Mouse (Mus musculus) limb, embryonic 13.5 days (tissue): ENCODE measurements around the gene Mapkapk5. TPM values are rescaled to one million over a fixed set of nuclear protein-coding genes. Genes with fewer than 3 reads are reported as not detected.

Source experiments
- polyA plus RNA-seq: library from polyadenylated mRNA; unstranded; fragments of >200 nt; fragmentation: Nextera tagmentation; extraction: Ambion mirVana; gene quantifications from 2 replicates; pipeline ENCODE4 v1.2.1, GENCODE M21; 2015

The Mapkapk5 gene
- polyA plus RNA-seq, 1 experiment from 2014 or later: 60.5 TPM

Other genes with a start within 250 kb of the Mapkapk5 start
- 78.5 and 78.9 TPM in 2 replicates for gene Trafd1, start 160.3 kb downstream of the Mapkapk5 start, polyA plus RNA-seq
- 38.3 and 40.6 TPM in 2 replicates for gene Naa25, start 148.0 kb downstream of the Mapkapk5 start, polyA plus RNA-seq
- 1.8 and 2.5 TPM in 2 replicates for gene Tmem116, start 94.0 kb downstream of the Mapkapk5 start, polyA plus RNA-seq
- gene Erp29, start 93.4 kb downstream of the Mapkapk5 start, polyA plus RNA-seq: 158 and 161 TPM in 2 replicates
- gene Adam1b, start 42.5 kb downstream of the Mapkapk5 start, polyA plus RNA-seq: not detected in 2 replicates
- 2.1 TPM in 2 replicates for gene Adam1a, start 423 bp downstream of the Mapkapk5 start, polyA plus RNA-seq
- gene Gm42878, start 423 bp downstream of the Mapkapk5 start, polyA plus RNA-seq: not detected in 2 replicates
- 255 and 260 TPM in 2 replicates for gene Aldh2, start 47.9 kb upstream of the Mapkapk5 start, polyA plus RNA-seq
- 2.1 and 3.2 TPM in 2 replicates for gene Acad12, start 73.0 kb upstream of the Mapkapk5 start, polyA plus RNA-seq
- 2.2 and 2.3 TPM in 2 replicates for gene Acad10, start 114.6 kb upstream of the Mapkapk5 start, polyA plus RNA-seq
- gene Brap, start 114.7 kb upstream of the Mapkapk5 start, polyA plus RNA-seq: 43.2 and 43.9 TPM in 2 replicates
- 54.9 and 64.1 TPM in 2 replicates for gene Atxn2, start 165.4 kb upstream of the Mapkapk5 start, polyA plus RNA-seq